Mouse (Mus musculus): ENCODE results near the gene Lef1.

Lef1 gene

GRCm38 (mm10) chr3:131107301-131108093, 2.8 kb upstream of the Lef1 start:
- no peak for DNase-seq (ENCODE audit: low spot score in 2 of 2)

- DNase-seq (ENCODE audit: low spot score in 2 of 2) = no peak
These were observed 2.1 kb upstream of the Lef1 start for GRCm38 (mm10) chr3:131108094-131108653.

DNA sequence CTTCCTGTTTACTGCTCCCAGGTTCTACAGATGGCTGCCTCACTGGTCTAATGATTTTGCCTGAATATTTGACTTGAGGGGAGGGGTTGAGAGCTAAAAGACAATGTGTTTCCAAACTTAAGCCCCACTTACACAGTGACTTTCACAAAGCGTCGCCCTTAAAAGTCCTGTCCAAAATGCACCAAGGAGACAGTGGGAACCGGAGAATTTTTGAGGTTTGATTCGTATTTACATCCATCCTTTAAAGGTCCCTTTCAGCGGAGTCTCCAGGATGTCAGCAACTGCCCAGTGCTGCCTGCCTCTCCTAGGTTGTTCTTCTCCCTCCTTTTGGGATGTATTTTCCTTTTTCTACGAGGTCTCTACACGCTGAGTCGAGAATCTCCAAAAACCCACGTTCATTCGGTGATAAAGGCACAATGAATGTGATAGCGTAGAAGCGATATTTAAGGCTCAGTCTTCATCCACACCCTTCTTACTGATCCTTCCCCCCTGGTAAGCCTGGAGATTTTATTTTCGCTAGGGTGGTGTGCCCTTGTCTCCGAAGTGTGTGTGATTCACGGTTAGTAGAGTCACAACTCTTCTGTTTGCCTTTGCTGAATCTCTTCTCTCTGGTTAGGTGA, 1.1 kb upstream of the Lef1 start:
- no peak for DNase-seq (ENCODE audit: low spot score in 2 of 2)

- no peak for DNase-seq (ENCODE audit: low spot score in 2 of 2)
These were observed 593 bp upstream of the Lef1 start for GRCm38 (mm10) chr3:131109686-131110070.

DNA sequence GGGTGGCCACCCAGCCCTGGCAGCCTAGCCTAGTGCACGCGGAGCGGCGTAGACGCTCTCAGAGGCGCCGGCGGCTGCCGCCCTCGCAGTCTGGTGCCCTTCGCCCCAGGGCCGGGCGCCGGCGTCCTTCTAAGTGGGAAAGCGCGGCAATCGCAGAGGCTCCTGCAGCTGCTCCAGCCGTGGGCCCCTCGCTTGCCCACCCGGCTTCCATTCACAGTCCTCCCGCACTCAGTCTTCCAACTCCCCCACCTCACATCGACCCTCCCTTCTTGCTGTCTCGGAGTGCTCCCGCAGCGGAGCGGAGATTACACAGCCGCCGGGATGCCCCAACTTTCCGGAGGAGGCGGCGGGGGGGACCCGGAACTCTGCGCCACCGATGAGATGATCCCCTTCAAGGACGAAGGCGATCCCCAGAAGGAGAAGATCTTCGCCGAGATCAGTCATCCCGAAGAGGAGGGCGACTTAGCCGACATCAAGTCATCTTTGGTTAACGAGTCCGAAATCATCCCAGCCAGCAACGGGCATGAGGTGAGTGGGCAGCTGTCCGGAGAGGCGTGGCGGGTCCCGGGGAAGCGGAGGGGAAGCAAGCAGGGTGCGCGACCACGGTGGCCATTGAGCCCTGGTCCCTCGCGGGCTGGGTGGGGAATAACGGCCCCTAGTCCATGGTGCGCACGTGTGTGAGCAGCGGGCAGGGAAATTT, 1.0 kb downstream of the Lef1 start:
- DNase-seq (ENCODE audit: low spot score in 2 of 2) = no peak

- DNase-seq (ENCODE audit: low spot score in 2 of 2) = peak; percentile 41 to 55
These were observed 1.7 kb downstream of the Lef1 start for GRCm38 (mm10) chr3:131111851-131112572.

- DNase-seq (ENCODE audit: low spot score in 2 of 2) = no peak
These were observed 2.3 kb downstream of the Lef1 start for GRCm38 (mm10) chr3:131112573-131112955.

DNA sequence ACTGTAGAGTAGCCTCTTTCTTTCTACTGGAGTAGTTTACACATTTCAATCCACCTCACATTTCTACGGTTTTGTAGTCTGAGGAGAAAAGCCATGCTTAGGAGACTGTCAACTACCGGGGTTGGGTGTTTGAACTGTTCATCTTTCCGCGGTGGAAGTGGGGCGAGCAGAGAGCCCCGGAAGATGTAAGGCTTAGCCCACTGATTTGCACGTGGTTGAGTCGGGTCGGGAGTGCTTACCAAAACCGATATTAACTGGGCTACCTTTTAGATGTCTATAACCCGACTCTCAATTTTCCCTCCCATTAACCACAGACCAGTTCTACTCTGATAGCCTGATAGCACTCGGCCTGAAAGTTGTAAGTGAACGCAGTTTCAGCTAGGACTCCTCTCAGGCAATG, 2.8 kb downstream of the Lef1 start:
- no peak for DNase-seq (ENCODE audit: low spot score in 2 of 2)

DNA sequence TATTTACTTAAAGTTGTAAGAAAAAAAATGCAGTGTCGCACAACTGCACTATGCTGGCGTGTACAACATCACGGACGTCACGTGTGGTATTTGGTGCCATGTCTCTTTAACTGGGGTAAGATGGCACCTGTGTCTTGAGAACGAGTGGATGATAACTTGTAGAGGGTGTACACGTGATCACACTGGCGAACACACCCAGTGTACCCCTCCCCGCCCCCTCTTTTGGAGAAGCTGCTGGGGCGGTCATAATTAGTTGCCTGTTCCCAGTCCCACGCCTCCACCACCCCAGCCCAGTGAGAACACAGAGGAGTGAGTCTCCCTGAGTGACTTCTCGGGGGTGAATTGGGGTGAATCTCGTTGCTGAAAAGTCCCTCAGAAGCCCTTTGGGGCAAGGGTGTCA, 5.8 kb downstream of the Lef1 start:
- no peak for DNase-seq (ENCODE audit: low spot score in 2 of 2)

DNA sequence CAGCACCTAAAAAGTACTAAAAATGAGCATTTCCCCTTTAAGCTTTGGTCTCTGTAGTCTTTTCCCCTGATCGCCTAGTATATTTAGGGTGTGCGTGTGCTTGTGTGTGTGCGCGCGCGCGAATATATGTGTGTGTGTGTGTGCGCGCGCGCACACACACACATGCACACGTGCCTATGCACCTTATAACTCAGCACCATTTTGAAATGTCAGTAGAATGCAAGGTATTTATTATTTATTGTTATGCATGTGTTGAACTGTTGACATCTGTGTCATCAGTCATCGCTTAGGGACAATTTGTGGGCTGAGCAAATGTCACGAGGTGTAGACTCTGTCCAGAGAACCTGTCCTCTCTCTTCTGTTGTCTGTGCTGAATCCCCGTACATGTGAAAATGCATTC, 7.1 kb downstream of the Lef1 start:
- no peak for DNase-seq (ENCODE audit: low spot score in 2 of 2)

DNA sequence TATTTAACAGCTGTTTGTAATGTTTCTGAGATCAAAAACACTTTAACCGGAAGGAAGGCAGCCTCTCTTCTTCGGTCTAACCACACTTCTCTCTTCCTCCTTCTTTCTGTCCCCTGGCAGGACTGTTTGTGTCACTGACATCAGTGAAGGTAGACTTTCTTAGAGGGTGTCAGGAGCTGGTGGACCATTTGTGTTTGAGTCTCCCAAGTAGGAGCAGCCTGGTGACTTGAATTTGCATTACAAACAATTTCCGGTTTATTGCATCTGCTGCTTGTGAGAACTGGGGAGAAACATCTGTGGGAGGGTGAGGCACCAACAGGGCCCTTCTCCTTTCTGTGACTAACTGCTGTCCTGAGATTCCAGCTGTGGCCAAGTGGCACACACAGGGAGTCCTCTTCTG, 7.6 kb downstream of the Lef1 start:
- DNase-seq (ENCODE audit: low spot score in 2 of 2) = no peak

GRCm38 (mm10) chr3:131119435-131119834, 9.2 kb downstream of the Lef1 start:
- no peak for DNase-seq (ENCODE audit: low spot score in 2 of 2)

GRCm38 (mm10) chr3:131123501-131123900, 13.2 kb downstream of the Lef1 start:
- no peak for DNase-seq (ENCODE audit: low spot score in 2 of 2)

DNA sequence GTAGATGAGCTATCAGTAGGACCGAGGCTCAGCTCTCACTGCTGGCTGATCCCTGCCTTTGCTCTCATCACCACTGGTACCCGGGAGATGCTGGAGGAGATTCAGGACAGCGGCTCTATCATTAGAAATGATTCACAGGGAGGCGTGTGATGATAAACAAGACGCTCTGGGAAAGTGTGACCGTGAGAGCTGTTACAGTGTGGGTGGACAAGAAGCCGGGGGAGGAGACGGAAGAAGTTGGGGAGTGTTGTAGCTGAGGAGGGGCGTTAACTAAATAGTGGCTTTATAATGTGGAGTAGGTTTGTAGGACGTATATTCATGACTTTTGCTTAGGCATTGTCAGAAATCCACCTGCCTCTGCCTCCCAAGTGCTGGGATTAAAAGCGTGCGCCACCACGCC, 15.6 kb downstream of the Lef1 start:
- DNase-seq (ENCODE audit: low spot score in 2 of 2) = no peak

GRCm38 (mm10) chr3:131126438-131126837, 16.2 kb downstream of the Lef1 start:
- no peak for DNase-seq (ENCODE audit: low spot score in 2 of 2)

DNA sequence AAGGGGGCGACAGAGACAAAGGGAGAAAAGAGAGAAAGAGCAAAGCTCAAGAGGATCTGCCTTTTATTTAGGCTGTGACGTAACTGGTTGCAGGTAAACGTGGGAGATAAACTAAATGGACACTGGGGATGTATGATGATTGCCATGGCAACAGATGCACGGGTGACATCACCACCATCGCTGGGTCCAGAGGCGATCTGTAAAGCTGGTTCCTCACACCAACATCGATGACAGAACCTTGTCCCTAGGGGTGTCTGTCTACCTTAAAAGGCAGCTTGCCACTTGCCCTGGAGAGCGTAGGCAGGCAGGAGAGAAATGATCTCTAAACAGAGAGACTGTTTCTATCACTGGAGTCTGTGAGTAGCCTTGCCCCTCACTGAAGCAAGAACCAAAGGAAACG, 23.7 kb downstream of the Lef1 start:
- no peak for DNase-seq (ENCODE audit: low spot score in 2 of 2)

DNA sequence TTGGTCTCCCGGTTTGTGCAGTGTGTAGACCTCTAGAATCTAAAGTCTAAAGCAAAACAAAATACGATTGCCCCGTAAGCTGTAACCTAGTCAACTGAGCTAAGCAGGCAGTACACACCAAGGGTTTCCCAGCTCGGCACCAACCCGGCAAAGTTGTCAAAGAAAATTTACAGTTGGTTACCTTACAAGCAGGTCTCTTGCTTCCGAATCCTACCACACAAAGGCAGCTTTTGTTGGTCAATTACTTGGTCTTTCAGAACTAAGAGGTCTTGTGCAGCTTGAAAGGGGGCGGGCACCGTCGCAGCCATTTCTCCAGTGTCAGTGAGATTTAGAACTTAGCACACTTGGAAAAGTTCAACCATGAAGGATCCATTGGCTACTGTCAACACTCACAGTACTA, 25.2 kb downstream of the Lef1 start:
- DNase-seq (ENCODE audit: low spot score in 2 of 2) = no peak

- DNase-seq (ENCODE audit: low spot score in 2 of 2) = no peak
These were observed 26.2 kb downstream of the Lef1 start for GRCm38 (mm10) chr3:131136455-131136854.

GRCm38 (mm10) chr3:131137119-131137781, 27.0 kb downstream of the Lef1 start:
- no peak for DNase-seq (ENCODE audit: low spot score in 2 of 2)

GRCm38 (mm10) chr3:131138224-131138623, 28.0 kb downstream of the Lef1 start:
- DNase-seq (ENCODE audit: low spot score in 2 of 2) = no peak

- no peak for DNase-seq (ENCODE audit: low spot score in 2 of 2)
These were observed 28.5 kb downstream of the Lef1 start for GRCm38 (mm10) chr3:131138797-131139196.
